Mouse (Mus musculus) c-Kit-negative CD71-positive TER-119-positive erythroid progenitor cells, embryonic 14.5 days (primary cell): ENCODE data around the gene Raph1.
"Not testable (repeated sequence)": the region's sequence is repeated elsewhere in the genome, so short reads cannot be mapped to it uniquely, and the experiment has no call there.

Experiments used
- DNase-seq: peaks from one replicate; pipeline ENCODE4 v3.0.0-alpha.2; 2013; ENCODE audit warnings: low read depth, low spot score

Gene Raph1

GRCm38 (mm10) chr1:60565270-60565920 lies 1.5 kb downstream of the Raph1 start:
- no peak for DNase-seq

- no peak for DNase-seq
Observed at GRCm38 (mm10) chr1:60564691-60565090, 2.2 kb downstream of the Raph1 start.

- no peak for DNase-seq
Observed at GRCm38 (mm10) chr1:60563021-60563420, 3.9 kb downstream of the Raph1 start.

- no peak for DNase-seq
Observed at GRCm38 (mm10) chr1:60543681-60544080, 23.2 kb downstream of the Raph1 start.

- no peak for DNase-seq
Observed at GRCm38 (mm10) chr1:60539272-60539671, 27.6 kb downstream of the Raph1 start.

- no peak for DNase-seq
Observed at GRCm38 (mm10) chr1:60534932-60535331, 32.0 kb downstream of the Raph1 start.

- no peak for DNase-seq
Observed at GRCm38 (mm10) chr1:60530636-60531035, 36.3 kb downstream of the Raph1 start.

- no peak for DNase-seq
Observed at GRCm38 (mm10) chr1:60530107-60530506, 36.8 kb downstream of the Raph1 start.

GRCm38 (mm10) chr1:60510584-60510983 lies 56.3 kb downstream of the Raph1 start:
- no peak for DNase-seq

- DNase-seq, result no peak
Observed at GRCm38 (mm10) chr1:60503456-60503855, 63.4 kb downstream of the Raph1 start.

- DNase-seq, result no peak
Observed at GRCm38 (mm10) chr1:60493421-60493820, 73.5 kb downstream of the Raph1 start.

GRCm38 (mm10) chr1:60492404-60492803 lies 74.5 kb downstream of the Raph1 start:
- no peak for DNase-seq

- DNase-seq, result no peak
Observed at GRCm38 (mm10) chr1:60490510-60490909, 76.4 kb downstream of the Raph1 start.

- no peak for DNase-seq
Observed at GRCm38 (mm10) chr1:60489660-60490059, 77.2 kb downstream of the Raph1 start.

- no peak for DNase-seq
Observed at GRCm38 (mm10) chr1:60488635-60489034, 78.3 kb downstream of the Raph1 start.

GRCm38 (mm10) chr1:60485649-60486048 lies 81.3 kb downstream of the Raph1 start:
- DNase-seq, result no peak

GRCm38 (mm10) chr1:60482881-60483280 lies 84.0 kb downstream of the Raph1 start:
- no peak for DNase-seq

- no peak for DNase-seq
Observed at GRCm38 (mm10) chr1:60481561-60481960, 85.3 kb downstream of the Raph1 start.

- DNase-seq, result no peak
Observed at GRCm38 (mm10) chr1:60470541-60470940, 96.4 kb downstream of the Raph1 start.

- no peak for DNase-seq
Observed at GRCm38 (mm10) chr1:60469491-60469890, 97.4 kb downstream of the Raph1 start.

GRCm38 (mm10) chr1:60460623-60461022 lies 106.3 kb downstream of the Raph1 start:
- no peak for DNase-seq

- DNase-seq, result no peak
Observed at GRCm38 (mm10) chr1:60449896-60450295, 117.0 kb downstream of the Raph1 start.

- no peak for DNase-seq
Observed at GRCm38 (mm10) chr1:60447067-60447466, 119.8 kb downstream of the Raph1 start.

- DNase-seq, result not testable (repeated sequence)
Observed at GRCm38 (mm10) chr1:60441438-60441837, 125.5 kb downstream of the Raph1 start.
